Mouse (Mus musculus): ENCODE measurements around the gene Kmt5a.

- TF ChIP-seq CTCF (IDR thresholded peaks at IDR 0.05; ENCODE audit: borderline replicate concordance, extremely low read depth, insufficient read depth, insufficient read length) (no peak), POLR2A (IDR thresholded peaks at IDR 0.05; ENCODE audit: borderline replicate concordance, extremely low read depth, insufficient read depth, insufficient read length, poor library complexity, severe bottlenecking) (no peak)
These were observed 13.2 kb upstream of the Kmt5a start for GRCm38 (mm10) chr5:124426475-124427071.

All from brain, embryonic 14.5 days (tissue).